Mouse (Mus musculus) induced T-regulatory cell, adult 2 months (primary cell): ENCODE data around the gene Accsl.

Experiments
- DNase-seq: peaks from one replicate; pipeline ENCODE4 v3.0.0-alpha.2; 2012; ENCODE audit warnings: low read depth

Accsl gene

DNA sequence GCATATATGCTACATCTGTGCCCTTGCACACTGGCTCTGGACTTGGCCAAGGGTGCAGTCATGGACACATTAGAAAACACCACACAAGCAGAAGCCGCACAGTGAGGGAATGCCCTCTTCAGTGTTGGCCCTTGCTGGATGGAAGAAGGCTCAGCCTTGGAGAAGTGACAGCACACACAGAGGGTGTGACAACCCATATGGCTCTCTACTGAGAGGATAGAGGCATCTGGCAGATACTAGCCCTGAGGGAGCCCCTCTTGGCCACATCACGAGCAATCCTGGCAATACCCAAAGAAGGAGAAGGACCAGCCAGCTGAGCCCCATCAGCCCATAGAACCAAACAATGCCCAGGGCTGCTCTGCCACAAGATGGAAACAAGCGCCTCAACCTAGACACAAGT, 5.6 kb upstream of the Accsl start:
- DNase-seq: no peak

GRCm38 (mm10) chr2:93874227-93874514, 5.2 kb upstream of the Accsl start:
- no peak for DNase-seq

- no peak for DNase-seq
Observed at GRCm38 (mm10) chr2:93873449-93874226, 4.7 kb upstream of the Accsl start.

DNA sequence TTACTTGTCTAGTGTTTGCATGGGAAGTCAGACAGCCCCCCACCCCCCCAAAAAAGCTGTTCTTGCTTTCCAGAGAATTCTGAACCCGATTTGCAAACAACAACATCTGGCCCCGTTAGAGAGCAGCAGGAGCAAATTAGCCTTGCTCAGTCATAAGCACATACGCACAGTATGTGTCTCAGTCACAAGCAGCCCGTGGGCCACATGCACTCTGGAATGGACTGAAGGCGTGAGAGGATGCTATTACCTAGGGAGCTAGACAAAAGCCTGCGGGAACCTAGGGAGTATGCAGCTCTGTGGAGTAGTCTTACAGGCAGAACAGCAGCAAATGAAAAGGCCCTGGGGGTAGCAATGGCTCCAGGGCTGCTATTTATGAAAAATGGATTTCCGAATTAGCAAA, 3.3 kb upstream of the Accsl start:
- DNase-seq: no peak

DNA sequence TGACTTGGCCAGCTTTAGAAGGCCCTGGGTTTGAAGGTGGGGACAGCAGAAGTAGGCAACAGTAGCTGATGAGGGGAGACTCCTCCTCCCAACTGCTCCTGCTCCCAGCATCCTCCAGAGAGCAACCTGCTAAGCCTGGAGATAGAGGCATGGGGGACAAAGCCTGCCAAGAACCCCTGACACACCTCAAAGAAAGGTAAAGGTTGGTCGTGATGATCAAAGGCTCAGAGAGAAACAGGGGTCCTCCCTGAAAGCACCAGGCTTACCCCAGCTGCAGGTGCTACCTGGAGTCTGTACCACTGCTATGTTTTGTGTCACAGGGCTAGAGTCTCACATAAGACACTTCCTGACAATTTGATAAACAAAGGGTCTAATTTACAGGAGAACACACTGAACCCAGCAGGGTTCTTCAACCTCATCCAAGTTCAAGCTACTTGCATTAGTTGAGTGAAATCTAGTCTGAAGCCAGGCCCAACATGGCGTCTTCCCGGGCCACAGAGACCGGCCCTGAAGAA, 2.5 kb upstream of the Accsl start:
- no peak for DNase-seq

DNA sequence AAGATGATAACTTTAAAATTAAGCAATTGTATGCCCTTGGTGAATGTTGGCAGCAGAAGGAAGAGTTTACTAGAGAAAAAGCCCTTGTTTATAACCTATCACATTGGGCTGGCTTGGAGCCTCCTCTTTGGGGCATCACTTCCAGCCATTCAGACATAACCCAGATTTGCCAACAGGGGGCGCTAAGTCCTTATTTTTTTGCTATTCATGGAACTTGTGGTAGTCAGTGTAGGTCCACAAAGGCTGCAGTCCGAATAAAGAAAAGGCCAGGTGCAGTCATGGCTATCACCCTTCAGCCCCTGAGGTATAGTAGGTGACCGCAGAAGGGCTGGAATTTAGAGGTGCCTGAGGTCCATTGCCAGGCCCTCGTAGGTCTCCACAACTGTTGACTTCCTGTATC, 1.9 kb upstream of the Accsl start:
- DNase-seq: peak; percentile 64

GRCm38 (mm10) chr2:93868566-93868965, 391 bp downstream of the Accsl start:
- DNase-seq: no peak

DNA sequence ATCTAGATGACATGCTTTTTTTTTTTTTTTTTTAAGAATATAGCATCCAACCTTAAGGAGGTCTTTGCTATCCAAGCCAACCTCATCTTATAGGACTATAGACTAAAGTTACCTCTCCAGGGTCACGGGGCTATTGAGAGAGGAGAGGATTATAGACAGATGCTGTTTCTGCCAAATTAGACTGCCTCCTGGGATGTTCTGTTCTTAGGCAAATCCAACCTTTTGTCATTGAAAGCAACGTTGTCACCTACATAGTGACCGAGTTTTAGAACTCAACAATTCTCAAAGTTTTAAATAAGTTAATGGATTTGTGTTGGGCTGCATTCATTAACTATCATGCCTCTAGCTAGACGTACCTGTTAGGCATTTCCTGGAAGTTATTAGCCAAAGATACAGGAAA, 5.7 kb downstream of the Accsl start:
- no peak for DNase-seq

GRCm38 (mm10) chr2:93858845-93859244, 10.1 kb downstream of the Accsl start:
- DNase-seq: no peak

DNA sequence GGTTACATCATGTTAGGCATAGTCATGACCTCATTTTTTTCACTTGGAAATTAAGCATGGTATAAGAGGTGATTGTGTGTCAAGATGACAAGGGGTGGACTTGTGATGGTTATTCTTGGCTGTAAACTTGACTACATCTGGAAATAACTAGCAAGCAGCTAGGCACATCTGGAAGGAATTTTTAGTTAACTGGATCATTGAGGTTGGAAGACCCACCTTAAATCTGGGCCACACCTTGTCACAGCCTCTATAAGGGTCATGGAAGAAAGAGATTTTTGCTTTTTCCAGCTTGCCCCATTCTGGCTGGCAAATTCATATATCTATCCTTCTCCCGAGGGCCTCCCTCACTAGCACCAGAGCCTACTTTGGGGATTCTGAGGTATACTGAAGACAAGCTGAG, 17.7 kb downstream of the Accsl start:
- peak; percentile 5 for DNase-seq

GRCm38 (mm10) chr2:93850317-93850944, 18.5 kb downstream of the Accsl start:
- DNase-seq: peak; percentile 78

DNA sequence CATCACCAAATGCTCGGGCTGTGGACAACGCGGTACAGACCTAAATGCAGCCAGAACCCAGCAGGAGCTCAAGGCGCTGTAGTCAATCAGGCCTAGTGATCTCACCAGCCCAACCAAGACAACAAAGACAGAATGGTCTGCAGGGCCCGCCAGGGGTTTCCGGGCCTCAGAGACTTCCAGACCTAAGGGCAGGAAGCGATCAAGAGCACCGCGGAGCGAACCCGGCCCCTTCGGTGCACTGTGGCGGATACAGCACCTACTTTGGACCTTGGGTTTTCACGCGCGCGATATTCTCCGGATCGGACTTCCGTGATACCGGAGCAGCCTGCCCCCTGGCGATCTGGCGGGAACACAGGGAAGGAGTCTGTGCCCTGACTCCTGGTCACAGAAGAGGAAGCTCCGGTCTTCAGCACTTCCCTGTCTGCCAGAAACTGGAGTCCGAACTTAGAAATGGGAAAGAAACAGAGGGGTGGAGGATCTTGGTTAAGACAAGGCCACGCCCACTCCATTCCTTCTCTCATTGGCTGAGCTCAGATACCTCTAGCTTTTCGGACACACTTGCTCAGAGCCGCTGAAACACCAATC, 19.4 kb downstream of the Accsl start, which contains the start of gene Accs:
Accs (minus strand) TSS at position 439 of the 585 bp plus-strand sequence.
- peak; percentile 86 for DNase-seq

DNA sequence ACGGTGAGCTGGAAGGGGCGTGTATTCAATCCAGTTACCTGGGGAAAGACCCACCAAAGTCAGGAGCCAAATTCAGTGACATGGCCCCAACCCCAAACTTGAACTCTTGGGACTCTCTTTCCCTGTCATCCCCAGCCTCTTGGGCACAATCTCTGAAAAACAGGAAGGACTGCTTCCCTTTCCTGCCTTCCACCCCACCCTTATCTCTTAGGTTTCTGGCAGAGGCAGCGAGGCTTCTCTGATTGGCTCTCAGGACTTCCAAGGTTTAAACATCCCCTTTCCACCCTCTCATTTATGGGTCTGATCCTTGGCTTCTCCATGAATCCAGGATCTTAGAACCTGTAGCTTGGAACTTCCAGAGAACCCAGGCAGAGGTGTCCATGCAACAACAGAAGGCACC, 27.6 kb downstream of the Accsl start:
- DNase-seq: no peak

DNA sequence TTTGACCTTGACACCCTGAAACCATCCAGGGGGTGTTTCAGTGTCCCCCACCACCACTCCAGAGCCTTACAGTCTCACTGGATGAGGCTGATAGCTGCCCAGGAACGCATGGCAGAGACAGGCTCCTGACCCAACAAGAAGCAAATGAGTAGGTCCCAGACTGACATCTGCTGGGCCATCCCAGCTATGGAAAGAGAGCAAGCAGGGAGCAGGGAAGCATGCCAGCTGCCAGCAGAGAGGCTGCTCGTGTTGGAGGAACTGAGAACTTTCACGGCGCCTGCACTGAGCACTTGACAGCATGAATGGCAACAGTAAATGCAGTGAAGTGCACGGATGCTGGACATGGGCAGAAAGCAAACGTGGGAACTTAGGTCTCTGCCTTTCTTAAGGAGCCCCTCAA, 28.8 kb downstream of the Accsl start:
- DNase-seq: no peak

- no peak for DNase-seq
Observed at GRCm38 (mm10) chr2:93838931-93839330, 30.0 kb downstream of the Accsl start.

- no peak for DNase-seq
Observed at GRCm38 (mm10) chr2:93836232-93836785, 32.6 kb downstream of the Accsl start.

DNA sequence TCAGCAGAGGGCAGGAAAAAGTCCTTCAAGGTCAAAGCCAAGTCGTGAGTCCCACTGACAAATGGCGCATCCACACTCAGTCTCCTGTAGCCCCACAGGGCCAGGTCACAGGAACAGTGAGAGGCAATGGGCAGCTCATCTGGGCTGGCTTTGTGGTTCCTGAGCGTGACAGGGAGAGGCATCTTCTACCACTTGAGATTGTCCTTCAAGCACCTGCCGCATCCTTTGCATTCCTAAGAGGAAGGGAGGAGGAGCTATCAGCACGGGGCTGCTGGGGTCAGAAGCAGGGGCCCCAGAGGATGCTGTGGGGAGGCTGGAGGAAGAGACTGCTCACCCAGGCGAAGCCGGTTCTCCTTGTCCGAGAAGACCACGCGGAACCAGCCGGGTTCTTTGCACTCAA, 33.4 kb downstream of the Accsl start:
- no peak for DNase-seq

- peak; percentile 98 for DNase-seq
Observed at GRCm38 (mm10) chr2:93823519-93823918, 45.4 kb downstream of the Accsl start.

DNA sequence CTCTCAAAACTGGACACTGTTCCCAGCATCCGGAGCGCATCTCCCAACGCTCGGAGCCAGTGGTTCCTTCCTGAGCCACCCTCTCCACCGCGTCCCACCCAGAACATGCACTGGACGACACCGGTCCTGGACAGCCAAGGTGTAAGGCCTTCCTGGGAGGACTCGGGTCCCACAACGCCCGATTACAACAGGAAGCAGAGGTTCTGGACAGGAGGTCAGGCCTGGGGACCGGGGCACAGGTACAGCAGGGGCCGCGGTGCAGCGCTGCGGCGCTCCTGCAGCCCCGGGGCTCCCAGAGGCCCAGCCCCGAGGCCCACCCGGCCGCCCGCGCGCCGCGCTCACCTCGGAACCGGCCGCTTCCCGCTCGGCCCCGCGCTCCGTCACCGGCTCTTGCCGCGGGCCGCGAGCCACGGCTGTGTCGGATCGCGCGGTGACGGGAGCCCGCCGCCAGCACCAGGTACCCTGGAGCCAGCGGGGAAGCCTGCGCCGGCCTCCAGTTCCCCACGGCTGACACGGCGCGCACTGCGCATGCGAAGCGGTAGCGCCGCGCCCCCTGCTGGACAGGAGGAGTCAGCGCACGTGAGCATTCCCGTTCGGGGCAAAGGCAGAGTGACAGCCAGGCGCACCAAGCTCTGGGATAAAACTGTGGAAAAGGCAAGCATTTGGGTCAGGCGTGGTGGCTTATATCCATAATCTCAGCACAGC, 46.8 kb downstream of the Accsl start, which contains the start of gene Ext2:
Ext2 (minus strand) TSS at position 524 of the 705 bp plus-strand sequence.
- peak; percentile 92 for DNase-seq

DNA sequence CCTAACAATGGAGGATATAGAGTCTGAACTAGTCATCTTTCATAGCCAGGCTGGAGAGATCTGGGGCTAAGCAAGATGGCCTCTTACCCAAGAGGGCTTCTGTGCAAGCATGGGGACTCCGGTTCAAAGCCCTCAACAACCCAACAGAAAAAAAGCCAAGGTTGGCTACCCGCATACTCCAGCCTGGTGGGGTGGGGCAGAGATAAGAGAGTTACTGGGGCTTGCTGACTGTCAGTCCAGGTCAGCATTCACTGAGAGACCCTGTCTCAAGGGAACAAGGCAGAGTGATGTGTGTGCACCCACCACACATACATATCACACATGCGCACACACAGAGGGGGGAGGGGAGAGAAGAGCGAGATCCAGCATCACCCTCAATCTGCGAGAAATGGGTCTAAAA, 51.2 kb downstream of the Accsl start:
- DNase-seq: no peak

GRCm38 (mm10) chr2:93813343-93813742, 55.6 kb downstream of the Accsl start:
- DNase-seq: no peak

DNA sequence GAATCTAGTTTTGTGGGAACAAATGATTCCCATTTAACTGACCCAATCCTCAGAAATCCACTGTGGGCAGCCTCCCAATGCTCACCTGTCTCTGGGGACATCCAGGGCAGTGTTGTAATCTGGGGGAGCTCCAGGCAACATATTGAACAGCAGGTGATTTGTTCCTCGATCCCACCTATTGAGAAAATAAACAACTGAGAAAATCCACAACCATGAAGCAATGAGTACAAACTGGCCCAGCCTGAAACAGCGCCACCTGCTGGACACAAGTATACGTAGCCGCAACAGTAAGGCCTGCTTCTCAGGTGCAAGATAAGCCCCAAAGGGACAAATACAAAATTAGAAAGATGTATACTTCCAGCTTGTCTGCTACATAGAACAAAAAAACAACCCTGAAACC, 57.1 kb downstream of the Accsl start:
- peak; percentile 81 for DNase-seq
